Mouse (Mus musculus): ENCODE data around the gene 2410004B18Rik.

The 2410004B18Rik gene

GRCm38 (mm10) chr3:145929525-145930400 lies 8.1 kb upstream of the 2410004B18Rik start:
- DNase-seq, result no peak

- DNase-seq, result no peak
Measured at GRCm38 (mm10) chr3:145933845-145934244, 4.0 kb upstream of the 2410004B18Rik start.

- DNase-seq, result no peak
Measured at GRCm38 (mm10) chr3:145938405-145939349, 863 bp downstream of the 2410004B18Rik start.

- DNase-seq, result no peak
Measured at GRCm38 (mm10) chr3:145939402-145939801, 1.6 kb downstream of the 2410004B18Rik start.

GRCm38 (mm10) chr3:145939971-145940370 lies 2.2 kb downstream of the 2410004B18Rik start:
- no peak for DNase-seq

GRCm38 (mm10) chr3:145941971-145942370 lies 4.2 kb downstream of the 2410004B18Rik start:
- DNase-seq, result peak; percentile 79

GRCm38 (mm10) chr3:145944348-145944747 lies 6.5 kb downstream of the 2410004B18Rik start:
- no peak for DNase-seq

- DNase-seq, result no peak
Measured at GRCm38 (mm10) chr3:145945904-145946303, 8.1 kb downstream of the 2410004B18Rik start.

- DNase-seq, result no peak
Measured at GRCm38 (mm10) chr3:145946654-145947053, 8.8 kb downstream of the 2410004B18Rik start.

GRCm38 (mm10) chr3:145947539-145948204 lies 9.9 kb downstream of the 2410004B18Rik start:
- DNase-seq, result no peak

GRCm38 (mm10) chr3:145950034-145950814 lies 12.4 kb downstream of the 2410004B18Rik start:
- DNase-seq, result peak; percentile 60

GRCm38 (mm10) chr3:145950815-145951130 lies 13.0 kb downstream of the 2410004B18Rik start:
- no peak for DNase-seq

- peak; percentile 26 for DNase-seq
Measured at GRCm38 (mm10) chr3:145951287-145952165, 13.7 kb downstream of the 2410004B18Rik start.

- no peak for DNase-seq
Measured at GRCm38 (mm10) chr3:145952945-145953344, 15.1 kb downstream of the 2410004B18Rik start.

GRCm38 (mm10) chr3:145953411-145953810 lies 15.6 kb downstream of the 2410004B18Rik start:
- DNase-seq, result no peak

GRCm38 (mm10) chr3:145959824-145960223 lies 22.0 kb downstream of the 2410004B18Rik start:
- DNase-seq, result no peak

GRCm38 (mm10) chr3:145962411-145962810 lies 24.6 kb downstream of the 2410004B18Rik start:
- DNase-seq, result no peak

- DNase-seq, result peak; percentile 53
Measured at GRCm38 (mm10) chr3:145963101-145964017, 25.5 kb downstream of the 2410004B18Rik start.

- DNase-seq, result peak; percentile 58
Measured at GRCm38 (mm10) chr3:145964018-145964387, 26.2 kb downstream of the 2410004B18Rik start.

- DNase-seq, result peak; percentile 77
Measured at GRCm38 (mm10) chr3:145964473-145964872, 26.7 kb downstream of the 2410004B18Rik start.
